Mouse (Mus musculus) lung, embryonic 14.5 days (tissue): ENCODE data around the gene Zfp64. TPM values are rescaled to one million over a fixed set of nuclear protein-coding genes. Genes with fewer than 3 reads are reported as not detected.
"Not testable (repeated sequence)": the region's sequence is repeated elsewhere in the genome, so short reads cannot be mapped to it uniquely, and the experiment has no call there.

Source experiments
- ATAC-seq: fragments of 200-750 bp; cut with Nextera tagmentation; 2 replicates; pipeline ENCODE4 v1.8.0; 2017; ENCODE audit warnings: mild to moderate bottlenecking, moderate TSS enrichment, moderate library complexity; ENCODE audit not compliant: insufficient read depth
- DNase-seq: peaks from one replicate; pipeline ENCODE4 v3.0.0-alpha.2; 2015
- H3K27ac ChIP-seq: fragments of 300-500 bp; sonication (generic); 2 replicates; pipeline ENCODE4 v1.5.1; 2014; ENCODE audit warnings: low read depth, mild to moderate bottlenecking, moderate library complexity
- H3K27me3 ChIP-seq: fragments of 300-500 bp; sonication (generic); 2 replicates; pipeline ENCODE4 v1.6.1; 2014; ENCODE audit warnings: low read length, control low read depth; ENCODE audit not compliant: insufficient read depth
- H3K36me3 ChIP-seq: fragments of 300-500 bp; sonication (generic); 2 replicates; pipeline ENCODE4 v1.6.1; 2014; ENCODE audit warnings: control low read depth; ENCODE audit not compliant: insufficient read depth
- H3K4me1 ChIP-seq: fragments of 300-500 bp; sonication (generic); 2 replicates; pipeline ENCODE4 v1.6.1; 2014; ENCODE audit warnings: antibody characterized with exemption, control low read depth; ENCODE audit not compliant: insufficient read depth
- H3K4me2 ChIP-seq: fragments of 300-500 bp; sonication (generic); 2 replicates; pipeline ENCODE4 v1.6.1; 2014; ENCODE audit warnings: mild to moderate bottlenecking
- H3K4me3 ChIP-seq: fragments of 300-500 bp; sonication (generic); 2 replicates; pipeline ENCODE4 v1.5.1; 2014; ENCODE audit warnings: low read depth, low read length
- H3K9ac ChIP-seq: fragments of 300-500 bp; sonication (generic); 2 replicates; pipeline ENCODE4 v1.6.1; 2014
- H3K9me3 ChIP-seq: fragments of 300-500 bp; sonication (generic); 2 replicates; pipeline ENCODE4 v1.6.1; 2016; ENCODE audit warnings: low read depth, low read length, control low read depth
- CTCF ChIP-seq: IDR thresholded peaks from 2 replicates; pipeline ENCODE4 v1.5.1; 2016; ENCODE audit warnings: antibody characterized with exemption, low read depth
- WGBS: fragments of 180-500 bp; shearing (Covaris S2); extraction: QIAGEN DNeasy Blood & Tissue Kit; methylation state at CpG from one replicate; pipeline ENCODE4 v1.1.7; 2014; 5-methylcytosine and 5-hydroxymethylcytosine counted together
- polyA plus RNA-seq: library from polyadenylated mRNA; unstranded; fragments of >200 nt; fragmentation: Nextera tagmentation; extraction: Ambion mirVana; gene quantifications from 2 replicates; pipeline ENCODE4 v1.2.1, GENCODE M21; 2014

Zfp64 gene
- polyA plus RNA-seq, 1 experiment from 2014 or later: 31.9 TPM

DNA sequence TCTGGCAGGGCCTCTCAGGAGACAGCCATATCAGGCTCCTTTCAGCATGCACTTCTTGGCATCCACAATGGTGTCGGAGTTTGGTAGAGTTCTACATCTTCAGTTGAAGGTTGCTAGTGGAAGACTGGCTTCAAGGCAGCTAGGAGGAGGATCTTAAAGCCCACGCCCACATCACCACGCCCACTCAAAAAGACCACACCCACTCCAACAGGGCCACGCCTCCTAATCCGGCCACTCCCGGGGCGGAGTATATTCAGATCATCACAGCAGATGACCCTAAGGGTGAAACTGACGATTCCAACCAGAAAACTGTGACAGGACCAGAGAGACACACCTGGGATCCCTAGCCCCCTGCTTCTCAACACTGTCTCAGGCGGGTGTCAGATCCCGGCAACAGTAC, 89.0 kb downstream of the Zfp64 start:
- WGBS: 68% methylated on average over 10 of the region's 10 CpGs
- H3K36me3 ChIP-seq: no peaks in the 10 kb centered on the region
- H3K4me2 ChIP-seq: no peak overlapping the region
- no peak for TF ChIP-seq CTCF
- H3K9ac ChIP-seq: no peak overlapping the region
- H3K27ac ChIP-seq: no peak overlapping the region
- no peak overlapping the region for H3K4me3 ChIP-seq
- no peaks in the 10 kb centered on the region for H3K9me3 ChIP-seq
- H3K27me3 ChIP-seq: no peaks in the 10 kb centered on the region
- no peaks in the 10 kb centered on the region for H3K4me1 ChIP-seq
- DNase-seq (no peak), ATAC-seq (no peak)

DNA sequence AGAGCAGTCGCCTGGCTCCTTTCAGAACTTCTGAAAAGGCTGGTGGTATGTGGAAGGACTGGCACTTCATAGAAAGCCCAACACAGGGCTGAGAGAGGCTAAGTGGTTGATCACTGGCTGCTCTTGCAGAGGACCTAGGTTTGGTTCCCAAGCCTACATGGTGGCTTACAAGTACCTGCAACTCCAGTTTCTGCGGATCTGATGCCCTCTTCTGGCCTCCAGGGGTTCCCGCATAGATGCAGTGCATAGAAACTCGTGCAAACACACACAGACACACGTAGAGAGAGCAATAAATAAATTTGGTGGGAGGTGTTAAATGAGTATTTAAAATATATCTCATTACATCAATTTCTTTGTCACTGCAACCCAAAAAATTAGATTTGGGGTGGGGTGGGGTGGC, 90.5 kb downstream of the Zfp64 start:
- 81% methylated on average over 5 of the region's 5 CpGs for WGBS
- TF ChIP-seq CTCF: peak; percentile 13; the same call in 1 of the 2 replicates
- H3K27ac ChIP-seq: no peak overlapping the region
- no peaks in the 10 kb centered on the region for H3K9me3 ChIP-seq
- no peak overlapping the region for H3K4me3 ChIP-seq
- ATAC-seq: no peak
- H3K4me2 ChIP-seq: no peak overlapping the region
- no peak overlapping the region for H3K9ac ChIP-seq
- no peaks in the 10 kb centered on the region for H3K27me3 ChIP-seq
- no peaks in the 10 kb centered on the region for H3K36me3 ChIP-seq
- no peaks in the 10 kb centered on the region for H3K4me1 ChIP-seq
- DNase-seq: no peak

DNA sequence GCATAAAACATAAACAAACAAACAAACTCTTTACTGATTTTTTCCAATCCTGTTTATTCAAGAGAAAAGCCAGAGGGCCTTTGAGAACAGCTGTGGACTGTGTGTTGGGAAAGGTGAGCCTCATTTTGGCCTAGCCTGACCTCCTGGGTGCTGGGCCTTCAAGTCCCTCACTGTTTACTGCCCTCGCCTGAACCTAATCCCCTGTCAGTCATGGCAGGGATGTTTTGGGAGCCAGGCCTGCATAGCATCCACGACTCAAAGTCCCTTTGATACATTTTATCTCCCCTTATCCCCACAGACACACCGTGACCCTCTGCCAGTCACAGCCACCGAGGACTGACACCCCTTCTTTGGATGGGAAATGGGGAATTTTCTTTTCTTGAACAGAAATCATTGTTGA, 92.7 kb downstream of the Zfp64 start:
- TF ChIP-seq CTCF: no peak
- no peaks in the 10 kb centered on the region for H3K9me3 ChIP-seq
- no peaks in the 10 kb centered on the region for H3K27me3 ChIP-seq
- H3K36me3 ChIP-seq: no peaks in the 10 kb centered on the region
- H3K4me3 ChIP-seq: no peak overlapping the region
- DNase-seq: no peak
- WGBS: 37% methylated on average over 4 of the region's 4 CpGs
- ATAC-seq: no peak
- no peaks in the 10 kb centered on the region for H3K4me1 ChIP-seq
- no peak overlapping the region for H3K27ac ChIP-seq
- H3K9ac ChIP-seq: no peak overlapping the region
- no peak overlapping the region for H3K4me2 ChIP-seq

DNA sequence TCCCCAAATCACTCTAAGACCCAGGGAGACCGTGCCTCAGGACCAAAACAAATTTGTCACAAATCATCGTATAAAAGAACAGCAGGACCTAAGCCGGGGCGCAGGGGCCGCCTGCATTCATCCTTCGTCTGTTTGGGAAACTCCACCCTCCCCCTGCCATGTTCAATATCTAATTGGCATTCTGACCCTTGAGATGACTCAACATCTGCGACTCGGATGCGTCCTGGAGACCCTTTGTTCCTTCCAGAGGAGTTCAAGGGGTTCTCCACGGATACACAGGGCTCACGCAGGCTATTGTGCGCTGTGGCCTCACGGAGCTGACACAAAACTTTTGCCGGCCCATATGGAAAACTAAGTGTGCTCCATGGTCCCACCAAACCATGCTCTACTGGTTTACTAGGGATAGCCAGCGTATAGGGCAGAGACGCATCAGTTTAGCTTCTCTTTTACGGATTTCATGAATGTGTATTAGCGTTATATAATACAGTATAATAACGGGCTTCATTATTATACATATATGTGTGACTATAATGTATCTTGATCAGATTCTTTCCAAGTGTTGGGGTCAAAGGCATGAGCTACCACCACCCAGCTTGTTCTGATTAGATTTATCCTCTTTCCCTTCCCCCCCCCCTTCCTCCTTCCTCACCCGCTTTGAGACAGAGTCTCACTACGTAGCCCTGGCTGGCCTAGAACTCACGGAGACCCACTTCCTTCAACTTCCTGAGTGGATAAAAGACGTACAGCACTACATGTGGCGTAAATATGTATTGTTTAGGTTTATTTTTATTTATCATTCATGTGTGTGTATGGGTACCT, 94.3 kb downstream of the Zfp64 start:
- 62% methylated on average over 24 of the region's 24 CpGs for WGBS
- H3K4me3 ChIP-seq: no peak overlapping the region
- ATAC-seq (no peak), DNase-seq (no peak)
- no peaks in the 10 kb centered on the region for H3K36me3 ChIP-seq
- no peaks in the 10 kb centered on the region for H3K9me3 ChIP-seq
- no peaks in the 10 kb centered on the region for H3K4me1 ChIP-seq
- H3K4me2 ChIP-seq: no peak overlapping the region
- TF ChIP-seq CTCF: no peak
- no peak overlapping the region for H3K27ac ChIP-seq
- H3K9ac ChIP-seq: no peak overlapping the region
- H3K27me3 ChIP-seq: no peaks in the 10 kb centered on the region

DNA sequence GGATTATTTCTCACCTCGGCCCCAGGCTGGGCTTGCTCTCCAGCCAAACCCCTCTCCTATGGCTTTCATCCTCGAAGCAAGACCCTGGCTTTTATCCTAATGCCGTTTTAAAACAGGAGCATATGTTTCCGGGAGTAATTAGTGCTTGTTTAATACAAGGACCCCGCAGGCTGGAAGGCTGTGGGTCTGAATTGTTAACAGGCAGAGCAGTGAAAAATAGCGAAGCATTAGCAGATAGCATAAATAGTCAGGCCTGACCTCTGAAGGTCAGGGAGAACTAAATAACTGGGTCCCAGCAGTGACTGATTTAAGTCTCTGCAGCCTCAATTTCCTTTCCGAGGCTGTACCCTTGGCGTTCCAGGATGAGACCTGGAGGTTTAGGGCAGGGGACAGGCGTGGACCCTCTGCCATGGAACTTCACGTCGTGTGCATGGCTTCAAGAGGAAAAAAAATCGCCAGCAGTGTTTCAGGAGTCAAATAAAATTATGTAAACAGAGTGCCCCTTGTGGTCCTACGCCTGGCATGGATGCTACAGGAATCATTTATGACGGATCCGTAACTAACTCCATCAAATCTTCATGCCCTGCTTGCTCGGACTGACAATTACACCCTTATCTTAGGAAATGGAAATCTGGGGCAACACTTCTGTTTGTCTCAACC, 95.2 kb downstream of the Zfp64 start:
- Histone ChIP-seq H3K9me3 (no peaks in the 10 kb centered on the region), H3K4me2 (no peak overlapping the region), H3K27me3 (no peaks in the 10 kb centered on the region), H3K36me3 (no peaks in the 10 kb centered on the region), H3K4me3 (no peak overlapping the region), H3K4me1 (no peaks in the 10 kb centered on the region), H3K27ac (no peak overlapping the region), H3K9ac (no peak overlapping the region)
- whole genome bisulfite sequencing: 28% methylated on average over 16 of the region's 16 CpGs
- DNase-seq (peak; percentile 21), ATAC-seq (no peak)
- TF ChIP-seq CTCF: no peak

DNA sequence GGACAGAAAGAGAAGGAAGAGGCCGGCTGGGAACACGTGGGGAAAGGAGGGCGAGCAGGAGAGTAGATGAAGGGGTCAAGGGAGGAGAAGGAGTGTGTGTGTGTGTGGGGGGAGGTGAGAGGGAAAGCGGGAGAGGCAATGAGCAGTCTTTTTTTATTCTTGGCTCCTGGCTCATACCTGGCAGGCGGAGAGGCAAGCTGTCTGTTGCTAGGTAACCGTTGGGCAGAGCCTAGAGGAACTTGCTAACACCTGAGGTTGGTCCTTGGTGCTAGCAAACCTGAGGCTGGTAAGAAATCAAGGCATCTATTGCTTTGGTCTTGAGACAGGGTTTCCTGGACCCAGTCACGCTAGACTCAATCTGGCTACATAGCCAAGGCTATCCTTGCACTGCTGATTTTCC, 98.7 kb downstream of the Zfp64 start:
- DNase-seq (peak; percentile 52), ATAC-seq (no peak)
- WGBS: 38% methylated on average over 7 of the region's 7 CpGs
- Histone ChIP-seq H3K36me3 (no peaks in the 10 kb centered on the region), H3K4me3 (no peak overlapping the region), H3K9me3 (no peaks in the 10 kb centered on the region), H3K9ac (no peak overlapping the region), H3K27ac (no peak overlapping the region), H3K27me3 (no peaks in the 10 kb centered on the region), H3K4me2 (no peak overlapping the region), H3K4me1 (no peaks in the 10 kb centered on the region)
- TF ChIP-seq CTCF: no peak

DNA sequence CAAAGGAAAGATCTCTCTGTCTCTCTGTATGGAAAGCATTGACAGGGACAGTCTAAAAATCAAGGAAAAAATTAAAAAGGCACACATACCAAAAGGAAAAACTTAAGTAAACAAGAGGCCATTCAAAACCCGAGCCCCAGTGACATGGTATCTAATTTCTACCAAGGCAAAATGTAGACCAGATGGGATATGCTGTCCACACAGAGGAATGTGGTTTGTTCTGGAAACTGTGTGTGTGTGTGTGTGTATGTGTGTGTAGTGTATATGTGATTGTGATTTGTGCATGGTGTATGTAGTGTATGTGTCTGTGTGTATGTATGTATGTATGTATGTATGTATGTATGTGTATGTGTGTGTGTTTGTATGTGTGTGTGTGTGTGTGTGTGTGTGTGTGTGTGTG, 100.6 kb downstream of the Zfp64 start:
- TF ChIP-seq CTCF: no peak
- Histone ChIP-seq H3K4me3 (no peak overlapping the region), H3K27me3 (no peaks in the 10 kb centered on the region), H3K9ac (no peak overlapping the region), H3K4me2 (no peak overlapping the region), H3K36me3 (no peaks in the 10 kb centered on the region), H3K27ac (no peak overlapping the region), H3K9me3 (no peaks in the 10 kb centered on the region), H3K4me1 (no peaks in the 10 kb centered on the region)
- ATAC-seq (no peak), DNase-seq (no peak)
- 13% methylated on average over 1 of the region's 1 CpGs for WGBS

DNA sequence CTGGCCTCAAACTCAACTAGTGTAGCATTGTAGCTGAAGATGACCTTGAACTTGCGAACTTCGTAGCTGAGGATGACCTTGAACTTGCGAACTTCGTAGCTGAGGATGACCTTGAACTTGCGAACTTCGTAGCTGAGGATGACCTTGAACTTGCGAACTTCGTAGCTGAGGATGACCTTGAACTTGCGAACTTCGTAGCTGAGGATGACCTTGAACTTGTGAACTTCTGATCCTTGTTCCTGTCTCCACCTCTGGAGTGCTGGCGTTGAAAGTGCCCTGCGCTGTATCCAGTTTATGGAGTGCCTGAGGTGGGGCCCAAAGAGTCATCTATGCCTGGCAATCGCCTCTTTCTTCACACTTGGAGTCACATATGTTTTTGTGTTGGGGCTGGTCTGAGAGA, 101.5 kb downstream of the Zfp64 start:
- H3K4me3 ChIP-seq, H3K9me3 ChIP-seq, H3K4me1 ChIP-seq, H3K27me3 ChIP-seq, H3K4me2 ChIP-seq, ATAC-seq, DNase-seq, H3K27ac ChIP-seq, H3K9ac ChIP-seq, H3K36me3 ChIP-seq: not testable (repeated sequence)
- 89% methylated on average over 11 of the region's 13 CpGs for WGBS
